Mouse (Mus musculus): ENCODE data around the gene Ttll10.

Ttll10 gene
- long read RNA-seq, experiment 1, result 0 reads
- long read RNA-seq, experiment 2, result 0 reads

GRCm38 (mm10) chr4:156059261-156059660 is at the start of gene Ttll10:
Gene Ttll10, minus strand, starts transcription at chr4:156059414.
- intact Hi-C loops (cut with DNase I), result no loop called here

- intact Hi-C loops (cut with DNase I), result no loop called here
Observed at GRCm38 (mm10) chr4:156103342-156103741, 44.1 kb upstream of the Ttll10 start.

- intact Hi-C loops (cut with DNase I), result no loop called here
Observed at GRCm38 (mm10) chr4:156101481-156101903, 42.3 kb upstream of the Ttll10 start.

GRCm38 (mm10) chr4:156100501-156100900 is 41.3 kb upstream of the Ttll10 start:
- intact Hi-C loops (cut with DNase I), result no loop called here

- intact Hi-C loops (cut with DNase I), result no loop called here
Observed at GRCm38 (mm10) chr4:156099427-156099826, 40.2 kb upstream of the Ttll10 start.

GRCm38 (mm10) chr4:156097770-156098366 is 38.7 kb upstream of the Ttll10 start:
- intact Hi-C loops (cut with DNase I), result no loop called here

- intact Hi-C loops (cut with DNase I), result no loop called here
Observed at GRCm38 (mm10) chr4:156096191-156096590, 37.0 kb upstream of the Ttll10 start.

- intact Hi-C loops (cut with DNase I), result no loop called here
Observed at GRCm38 (mm10) chr4:156093758-156094157, 34.5 kb upstream of the Ttll10 start.

GRCm38 (mm10) chr4:156092765-156093164 is 33.6 kb upstream of the Ttll10 start:
- intact Hi-C loops (cut with DNase I), result no loop called here

- intact Hi-C loops (cut with DNase I), result no loop called here
Observed at GRCm38 (mm10) chr4:156091236-156091635, 32.0 kb upstream of the Ttll10 start.

- intact Hi-C loops (cut with DNase I), result no loop called here
Observed at GRCm38 (mm10) chr4:156087398-156088087, 28.3 kb upstream of the Ttll10 start.

GRCm38 (mm10) chr4:156085256-156085655 is 26.0 kb upstream of the Ttll10 start:
- intact Hi-C loops (cut with DNase I), result no loop called here

- intact Hi-C loops (cut with DNase I), result no loop called here
Observed at GRCm38 (mm10) chr4:156084096-156084879, 25.1 kb upstream of the Ttll10 start.

GRCm38 (mm10) chr4:156083348-156083747 is 24.1 kb upstream of the Ttll10 start:
- intact Hi-C loops (cut with DNase I), result no loop called here

GRCm38 (mm10) chr4:156082621-156083234 is 23.5 kb upstream of the Ttll10 start:
- intact Hi-C loops (cut with DNase I), result no loop called here

GRCm38 (mm10) chr4:156077499-156078301 is 18.5 kb upstream of the Ttll10 start:
- intact Hi-C loops (cut with DNase I), result no loop called here

GRCm38 (mm10) chr4:156076911-156077382 is 17.7 kb upstream of the Ttll10 start:
- intact Hi-C loops (cut with DNase I), result no loop called here

- intact Hi-C loops (cut with DNase I), result no loop called here
Observed at GRCm38 (mm10) chr4:156070716-156071115, 11.5 kb upstream of the Ttll10 start.

- intact Hi-C loops (cut with DNase I), result no loop called here
Observed at GRCm38 (mm10) chr4:156070276-156070675, 11.1 kb upstream of the Ttll10 start.

- intact Hi-C loops (cut with DNase I), result no loop called here
Observed at GRCm38 (mm10) chr4:156069701-156070100, 10.5 kb upstream of the Ttll10 start.
